Mouse (Mus musculus) left cerebral cortex, postnatal 25 days (tissue): Measurements from ENCODE around the gene Ramp1. TPM values are rescaled to one million over a fixed set of nuclear protein-coding genes. Genes with fewer than 3 reads are reported as not detected.

Source experiments
- DNase-seq, 2 experiments: peaks; one replicate each; pipeline ENCODE4 v3.0.0; 2022; ENCODE audit warnings: low spot score in 2 of 2, mixed read lengths in 1 of 2
- intact Hi-C: fragments of 180-260 bp; cut with DNase I; formaldehyde crosslinking; loops from one replicate; pipeline ENCODE4 v1.15.1; 2025
- total RNA-seq, 2 experiments: library from RNA; stranded (reverse); gene quantifications; 2 replicates each; pipeline ENCODE4 v1.2.3; 2021

Gene Ramp1
- total RNA-seq, 2 experiments from 2014 or later: 49.9 to 54.2 TPM

- intact Hi-C loops: no loop called here
- peak in 1 of 2 experiments; percentile 33 for DNase-seq
Observed at GRCm38 (mm10) chr1:91272260-91272659, 92.6 kb downstream of the Ramp1 start.

Other genes starting within 250 kb of the Ramp1 start
- gene Prlh, start 226.7 kb upstream of the Ramp1 start, total RNA-seq: not detected
- under 1 TPM in 1 of 2 experiments, not detected in 1; 0.41 TPM for gene Rab17, start 210.2 kb upstream of the Ramp1 start, total RNA-seq
- gene Lrrfip1, start 181.1 kb upstream of the Ramp1 start, total RNA-seq: 10 to 100 TPM; 66.9 to 68.0 TPM
- under 1 TPM in 1 of 2 experiments, not detected in 1; 0.14 TPM for gene Rbm44, start 34.7 kb upstream of the Ramp1 start, total RNA-seq
- gene Ube2f, start 70.5 kb downstream of the Ramp1 start, total RNA-seq: 10 to 100 TPM; 54.9 TPM
- gene Scly, start 118.5 kb downstream of the Ramp1 start, total RNA-seq: 10 to 100 TPM; 15.0 to 16.0 TPM
- gene Espnl, start 142.3 kb downstream of the Ramp1 start, total RNA-seq: under 1 TPM; 0.14 to 0.27 TPM
- gene Klhl30, start 171.2 kb downstream of the Ramp1 start, total RNA-seq: under 1 TPM in 1 of 2 experiments, not detected in 1; 0.16 TPM
- under 1 TPM; 0.44 to 0.85 TPM for gene Erfe, start 186.6 kb downstream of the Ramp1 start, total RNA-seq
- gene Ilkap, start 219.0 kb downstream of the Ramp1 start, total RNA-seq: 10 to 100 TPM; 59.7 to 61.7 TPM
- 10 to 100 TPM; 12.4 to 13.1 TPM for gene Hes6, start 234.2 kb downstream of the Ramp1 start, total RNA-seq